Mouse (Mus musculus) frontal cortex, adult (tissue): ENCODE data around the gene Fam50a.

ENCODE experiments used
- ATAC-seq: cut with Nextera tagmentation; 2 replicates; pipeline ENCODE4 v1.9.2; 2017; ENCODE audit warnings: mild to moderate bottlenecking, moderate library complexity, mixed read lengths; ENCODE audit not compliant: low TSS enrichment

Fam50a gene

DNA sequence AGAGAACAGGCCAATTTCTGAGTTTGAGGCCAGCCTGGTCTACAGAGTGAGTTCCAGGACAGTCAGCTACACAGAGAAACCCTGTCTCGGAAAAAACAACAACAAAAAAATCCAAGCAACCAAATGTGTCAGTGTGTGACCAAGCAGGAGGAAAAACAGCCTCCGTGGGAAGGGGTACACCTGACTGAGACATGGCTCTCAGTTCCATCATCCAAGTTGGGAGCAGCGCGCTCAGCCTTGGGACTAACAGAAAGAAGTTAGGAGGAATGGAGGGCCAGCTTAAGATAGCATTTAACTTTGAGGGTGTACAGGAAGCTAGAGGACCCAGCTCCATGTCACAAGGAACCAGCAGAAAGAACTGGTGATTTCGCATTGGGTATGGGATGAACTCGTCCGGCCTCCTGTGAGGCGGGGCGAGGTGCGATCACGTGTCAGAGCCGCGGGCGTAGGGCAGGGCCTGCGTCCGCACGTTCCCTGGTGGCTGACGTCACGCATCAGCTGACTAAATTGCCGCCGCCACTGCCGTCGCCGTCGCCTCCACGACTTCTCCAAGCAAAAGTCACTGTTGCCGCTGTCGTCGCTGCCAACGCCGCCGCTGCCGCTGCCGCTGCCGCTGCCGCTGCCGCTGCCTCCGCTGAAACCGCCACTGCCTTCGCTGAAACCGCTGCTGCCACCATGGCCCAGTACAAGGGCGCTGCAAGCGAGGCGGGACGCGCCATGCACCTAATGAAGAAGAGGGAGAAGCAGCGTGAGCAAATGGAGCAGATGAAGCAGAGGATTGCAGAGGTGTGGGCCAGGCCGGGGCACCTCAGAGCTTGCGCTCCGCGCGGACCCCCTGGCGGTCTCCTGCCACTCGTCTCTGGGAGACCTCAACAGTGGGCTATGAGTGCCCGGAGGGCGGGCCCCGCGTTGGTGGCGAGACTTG, at the start of gene Fam50a:
Gene Fam50a, plus strand, starts transcription at position 494 of the 925 bp plus-strand sequence.
- ATAC-seq = peak; percentile 97

DNA sequence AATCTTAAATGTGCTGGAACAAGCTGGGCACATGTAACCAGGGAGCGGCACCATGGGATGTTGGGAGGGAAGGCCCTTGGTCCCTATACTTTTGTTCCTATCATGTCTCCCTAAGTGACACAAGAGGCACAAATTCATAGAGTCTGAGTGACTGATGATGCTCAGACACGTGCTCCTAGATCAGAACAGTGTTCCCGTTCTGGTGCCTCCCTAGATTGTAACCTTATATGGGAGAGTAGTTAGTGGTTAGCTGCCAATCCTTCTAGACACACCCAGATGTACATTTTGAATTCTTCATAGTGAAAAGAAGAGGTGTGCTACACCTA, 43.1 kb upstream of the Fam50a start:
- ATAC-seq = peak; percentile 62

DNA sequence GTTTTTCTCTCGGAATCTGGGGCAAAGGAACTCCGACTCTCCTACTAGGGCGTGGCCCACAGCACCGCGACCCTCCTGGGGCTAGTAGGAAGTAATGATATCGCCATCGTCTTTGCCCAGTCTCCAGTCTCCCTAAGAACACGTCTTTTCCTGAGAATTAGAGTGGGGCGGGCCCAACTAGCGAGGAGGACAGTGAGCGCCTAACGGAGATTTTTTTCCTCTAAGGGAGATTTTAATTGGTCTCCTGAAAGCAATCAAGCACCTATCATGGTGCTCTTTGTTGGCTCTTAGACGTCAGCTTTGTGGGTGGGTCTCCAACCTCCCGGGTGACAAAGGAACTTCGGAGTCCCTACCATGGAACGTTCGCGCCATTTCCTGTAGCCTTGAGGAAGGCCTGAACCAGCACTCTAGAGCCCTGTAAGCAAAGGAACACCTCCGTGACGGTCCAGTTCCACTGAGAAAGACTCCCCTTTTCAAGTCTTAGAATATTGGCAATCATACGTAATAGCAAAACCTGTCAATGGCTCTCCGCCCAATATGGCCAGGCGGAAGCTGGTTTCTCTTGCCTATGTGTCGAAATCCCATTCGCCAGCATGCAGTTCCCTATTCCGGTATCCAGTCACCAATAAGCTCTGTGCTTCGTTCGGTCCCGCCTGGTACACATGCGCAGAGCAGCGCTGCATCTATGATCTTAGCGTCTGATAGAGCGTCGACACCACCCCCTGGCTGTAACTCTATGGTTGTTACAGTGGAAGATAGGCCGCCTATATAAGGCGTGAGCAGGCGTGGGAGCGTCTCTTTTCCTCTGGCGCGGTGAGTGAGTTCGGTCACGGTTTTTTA, 42.6 kb upstream of the Fam50a start, which contains the start of gene Rpl10:
Gene Rpl10, plus strand, starts transcription at position 751 of the 840 bp plus-strand sequence.
- peak; percentile 94 for ATAC-seq

- no peak for ATAC-seq
These were observed 41.8 kb upstream of the Fam50a start for GRCm38 (mm10) chrX:74270902-74271551.

GRCm38 (mm10) chrX:74273422-74274322, 39.2 kb upstream of the Fam50a start:
- ATAC-seq = no peak

DNA sequence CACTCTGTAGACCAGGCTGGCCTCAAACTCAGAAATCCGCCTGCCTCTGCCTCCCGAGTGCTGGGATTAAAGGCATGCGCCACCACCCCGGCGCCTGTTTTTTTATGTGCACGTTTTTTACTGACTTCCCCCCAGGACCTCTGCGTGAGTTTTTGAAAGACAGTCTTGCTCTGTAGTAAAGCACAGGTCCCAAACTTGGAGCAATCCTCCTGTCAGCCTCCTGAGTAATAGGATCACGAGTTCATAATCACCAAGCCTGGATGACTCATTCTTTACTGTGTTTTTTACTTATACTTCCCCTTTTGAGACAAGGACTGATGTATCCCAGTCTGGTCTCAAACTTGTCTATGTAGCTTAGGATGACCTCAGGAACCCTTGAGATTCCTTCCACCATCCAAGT, 34.9 kb upstream of the Fam50a start:
- ATAC-seq = no peak

GRCm38 (mm10) chrX:74281041-74281731, 31.6 kb upstream of the Fam50a start:
- no peak for ATAC-seq

DNA sequence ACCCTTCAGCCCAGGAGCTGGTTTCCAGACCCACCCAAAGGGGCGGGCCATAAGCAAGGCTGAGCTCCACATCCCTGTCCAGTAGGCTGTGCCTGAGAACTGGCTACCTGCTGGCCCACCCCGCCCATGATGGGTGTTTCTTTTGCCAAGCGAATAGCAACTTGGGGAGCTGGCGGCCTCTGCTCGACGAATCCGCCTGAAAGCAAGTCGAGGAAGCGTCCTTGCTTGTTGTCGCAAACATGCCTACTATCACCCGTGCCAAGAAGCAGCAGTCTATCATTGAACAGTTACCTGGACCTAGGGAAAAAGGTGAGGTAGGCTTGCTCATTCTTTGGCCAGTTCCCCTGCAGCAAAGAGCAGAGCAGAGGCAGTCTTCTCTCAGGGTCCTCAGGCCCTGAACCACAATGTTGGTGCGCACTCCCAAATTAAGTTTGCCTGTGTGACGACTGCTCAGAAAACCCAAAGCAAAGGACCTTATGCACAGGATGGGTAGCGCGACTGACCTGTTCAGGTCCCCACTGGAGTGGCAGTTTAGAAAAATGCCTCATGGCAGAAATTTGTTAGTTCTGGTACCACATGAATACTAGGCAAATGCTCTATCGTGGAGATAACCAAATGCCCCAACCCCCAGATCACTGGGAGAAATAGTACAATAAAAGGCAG, 31.0 kb upstream of the Fam50a start, which contains the start of the genes Taz and Dnase1l1:
Gene Taz, plus strand, starts transcription at position 181 of the 663 bp plus-strand sequence.
Gene Dnase1l1, minus strand, starts transcription at position 606 of the 663 bp plus-strand sequence.
- peak; percentile 89 for ATAC-seq

DNA sequence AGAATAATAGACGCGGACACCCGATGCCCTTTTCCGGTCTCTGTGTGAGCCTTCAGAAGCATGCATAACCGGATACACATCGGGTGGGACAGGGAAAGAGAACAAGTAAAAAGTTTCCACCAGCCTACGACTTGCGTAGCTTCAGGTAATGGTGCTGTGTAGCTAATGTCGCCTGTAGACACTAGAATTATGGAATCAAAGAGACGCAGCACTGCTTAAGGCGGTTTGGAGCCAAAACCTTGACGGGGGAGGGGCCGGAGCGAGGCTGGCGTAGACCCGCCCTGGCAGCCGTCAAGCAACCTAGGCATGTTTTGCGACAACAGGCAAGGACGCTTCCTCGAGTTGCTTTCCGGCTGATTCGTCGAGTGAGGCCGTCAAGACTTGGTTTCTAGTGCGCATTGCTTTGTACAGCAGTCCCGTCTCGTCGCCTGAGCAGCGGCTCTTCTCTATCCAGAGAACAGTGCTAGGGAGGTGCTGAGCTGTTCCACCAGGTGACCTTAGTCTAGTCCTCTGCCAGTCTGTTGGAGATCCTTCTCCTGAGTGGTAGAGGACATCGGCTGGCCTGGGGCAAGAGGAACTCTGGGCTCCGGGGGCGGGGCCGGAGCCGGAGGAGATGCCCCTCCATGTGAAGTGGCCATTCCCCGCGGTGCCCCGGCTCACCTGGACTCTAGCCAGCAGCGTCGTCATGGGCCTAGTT, 30.3 kb upstream of the Fam50a start:
- peak; percentile 84 for ATAC-seq

DNA sequence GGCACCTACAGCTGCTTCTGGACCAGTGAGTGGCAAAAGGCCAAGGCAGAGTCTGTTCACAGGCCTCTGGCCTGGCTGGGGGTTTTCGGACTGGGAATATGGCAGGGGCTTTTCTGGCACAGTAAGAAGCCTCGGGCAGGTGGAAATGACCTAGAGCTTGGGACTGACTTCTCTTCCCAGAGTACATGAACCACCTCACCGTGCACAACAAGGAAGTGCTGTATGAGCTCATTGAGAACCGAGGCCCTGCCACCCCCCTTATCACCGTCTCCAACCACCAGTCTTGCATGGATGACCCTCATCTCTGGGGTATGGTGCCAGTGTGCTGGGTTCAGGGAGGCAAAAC, 29.8 kb upstream of the Fam50a start:
- 0 out of 2 replicates have a peak, but pooled peaks have one; percentile 3 for ATAC-seq

DNA sequence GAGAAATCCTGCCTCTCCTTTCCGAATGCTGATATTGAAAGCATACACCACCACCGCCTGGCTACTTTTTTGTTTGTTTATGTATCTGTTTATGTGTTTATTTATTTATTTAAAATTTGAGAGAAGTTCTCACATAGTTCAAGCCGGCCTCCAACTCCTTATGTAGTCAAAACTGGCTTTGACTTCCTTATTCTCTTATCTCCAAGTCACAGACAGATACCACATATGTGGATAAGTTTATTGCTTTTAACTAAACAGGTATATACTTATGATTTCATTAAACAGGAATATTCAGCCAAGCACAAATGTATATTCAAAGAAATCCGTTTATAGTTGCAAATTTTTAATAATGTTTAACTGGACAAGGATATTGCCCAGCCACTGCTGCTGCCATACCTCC, 19.4 kb upstream of the Fam50a start:
- no peak for ATAC-seq

GRCm38 (mm10) chrX:74296538-74297448, 16.0 kb upstream of the Fam50a start, which contains the start of gene Atp6ap1:
Atp6ap1 (plus strand) TSS chrX:74297097.
- peak; percentile 99 for ATAC-seq

DNA sequence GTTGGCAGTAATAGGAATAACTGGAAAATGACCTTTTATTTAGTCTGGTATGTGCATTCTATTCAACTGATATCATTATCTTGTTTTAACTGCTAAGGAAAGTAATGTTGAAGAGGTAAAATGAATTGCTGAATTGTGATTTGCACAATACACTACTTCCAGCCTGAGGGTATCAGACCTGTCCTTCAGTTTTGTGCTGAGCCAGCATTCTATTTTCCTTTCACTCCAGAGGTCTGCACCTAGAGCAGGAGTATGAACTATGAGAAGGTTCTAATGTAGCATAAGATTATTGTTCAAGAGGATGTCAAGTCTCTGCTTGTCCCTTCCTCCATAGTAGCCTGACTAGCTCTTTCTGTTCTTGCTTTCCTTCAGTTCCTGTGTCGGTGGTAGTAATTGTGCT, 14.5 kb upstream of the Fam50a start:
- ATAC-seq = no peak

DNA sequence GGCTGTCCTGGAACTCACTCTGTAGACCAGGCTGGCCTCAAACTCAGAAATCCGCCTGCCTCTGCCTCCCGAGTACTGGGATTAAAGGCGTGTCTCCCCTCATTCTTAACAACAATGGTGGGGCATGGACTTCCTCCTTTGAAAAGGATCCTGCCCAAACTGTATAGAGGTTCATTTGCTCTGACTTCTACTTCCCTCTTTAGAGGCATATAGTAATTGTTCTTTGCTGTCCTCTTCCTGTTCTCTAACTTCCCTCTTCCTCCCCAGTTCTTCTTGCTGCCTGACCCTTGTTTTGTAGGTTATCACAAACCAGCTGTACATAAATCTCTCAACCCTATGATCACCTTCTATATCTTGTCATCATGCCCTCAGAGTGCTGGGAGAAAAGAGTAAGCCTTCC, 13.1 kb upstream of the Fam50a start:
- ATAC-seq = no peak

- peak; percentile 89 for ATAC-seq
These were observed 7.7 kb upstream of the Fam50a start, which contains the start of gene Gdi1 for GRCm38 (mm10) chrX:74304867-74305700. Gdi1 (plus strand) TSS chrX:74304998.

DNA sequence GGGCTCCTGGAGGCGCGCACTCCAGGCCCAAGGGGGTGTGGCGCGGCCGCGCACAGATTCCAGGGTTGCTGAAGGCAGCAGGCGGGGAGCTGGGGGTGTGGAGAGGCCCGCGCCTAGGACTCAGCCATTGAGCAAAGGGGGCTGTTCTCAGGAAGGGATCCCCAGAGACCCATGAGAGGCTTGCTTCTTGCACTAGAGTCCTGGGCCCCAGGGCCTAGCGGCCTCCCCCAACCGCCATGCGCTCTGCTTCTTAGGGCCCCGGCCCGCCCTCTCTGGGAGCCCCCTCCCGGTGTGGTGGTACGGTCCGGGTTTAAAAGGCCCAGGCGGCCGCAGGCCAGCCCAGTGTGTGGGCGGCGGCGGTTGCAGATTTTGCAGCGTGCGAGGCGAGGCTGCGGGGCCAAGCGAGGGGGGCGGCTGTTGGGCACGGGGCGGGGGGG, 15.9 kb downstream of the Fam50a start, which contains the start of gene Plxna3:
Gene Plxna3, plus strand, starts transcription at position 342 of the 437 bp plus-strand sequence.
- ATAC-seq = peak; percentile 87

GRCm38 (mm10) chrX:74329215-74329671, 16.4 kb downstream of the Fam50a start:
- peak; percentile 35; the same call in 1 of the 2 replicates for ATAC-seq
